Mouse (Mus musculus) CD8-positive naive resting alpha-beta T cell, adult 2 months (primary cell): ENCODE measurements around the gene Usp17ld.
"Not testable (repeated sequence)": the region's sequence is repeated elsewhere in the genome, so short reads cannot be mapped to it uniquely, and the experiment has no call there.

Experiments
- DNase-seq, 2 experiments: peaks; one replicate each; pipeline ENCODE4 v3.0.0; 2022; ENCODE audit warnings: low read depth in 2 of 2, low spot score in 2 of 2

Usp17ld gene

DNA sequence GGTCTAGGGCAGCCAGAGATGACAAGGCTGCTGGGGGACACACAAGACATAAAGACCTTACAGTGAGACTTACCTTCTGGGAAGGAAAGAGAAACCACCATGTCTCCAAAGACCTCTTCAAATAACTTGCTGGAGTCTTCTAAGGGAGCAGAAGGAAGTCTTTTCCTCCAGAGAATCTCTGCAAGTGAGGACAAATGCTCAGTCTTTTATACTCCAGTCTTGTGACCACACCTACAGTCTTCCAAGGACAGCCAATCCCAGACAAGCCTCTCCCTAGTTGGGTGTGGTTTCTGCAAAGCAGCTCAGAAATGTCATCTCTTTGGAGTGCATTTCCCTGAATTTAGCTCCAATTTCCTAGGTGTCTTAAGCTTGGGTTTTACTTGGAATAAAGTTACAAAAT lies at the start of gene Usp17ld:
TSS of gene Usp17ld (minus strand) at position 101 of the 400 bp plus-strand sequence.
- not testable (repeated sequence) for DNase-seq

DNA sequence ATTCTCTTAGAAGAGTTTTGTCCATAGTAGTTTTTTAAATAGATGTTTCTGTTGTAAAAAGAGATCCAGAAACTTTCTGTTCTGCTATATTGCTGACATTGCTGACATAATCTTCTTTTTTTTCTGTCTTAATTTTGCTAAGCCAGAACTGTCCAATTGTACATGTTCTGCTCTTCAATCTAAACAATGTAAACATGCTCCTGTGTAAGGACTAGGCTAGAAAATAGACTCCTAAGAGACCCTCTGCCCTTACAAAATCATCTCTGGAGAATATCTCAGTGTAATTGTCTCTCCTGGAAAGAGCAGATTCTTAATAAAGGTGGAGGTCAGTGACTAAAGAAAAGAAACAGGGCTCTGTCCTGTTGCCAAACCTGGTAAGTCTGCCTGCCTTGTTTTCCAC lies 35.6 kb downstream of the Usp17ld start, which contains the start of gene Olfr594:
TSS of gene Olfr594 (plus strand) at position 301 of the 400 bp plus-strand sequence.
- DNase-seq: no peak

DNA sequence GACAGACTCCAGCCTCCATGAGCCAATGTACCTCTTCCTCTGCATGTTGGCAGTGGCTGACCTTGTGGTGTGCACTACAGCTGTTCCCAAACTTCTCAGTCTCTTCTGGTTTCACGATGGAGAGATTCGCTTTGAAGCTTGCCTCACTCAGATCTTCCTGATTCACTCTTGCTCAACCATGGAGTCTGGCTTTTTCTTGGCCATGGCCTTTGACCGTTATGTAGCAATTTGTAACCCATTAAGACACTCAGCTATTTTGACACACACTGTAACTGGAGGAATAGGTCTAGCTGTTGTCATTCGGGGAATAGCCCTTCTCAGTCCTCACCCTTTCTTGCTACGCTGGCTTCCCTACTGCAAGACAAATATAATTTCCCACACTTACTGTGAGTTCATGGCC lies 40.3 kb downstream of the Usp17ld start:
- DNase-seq: not testable (repeated sequence)

DNA sequence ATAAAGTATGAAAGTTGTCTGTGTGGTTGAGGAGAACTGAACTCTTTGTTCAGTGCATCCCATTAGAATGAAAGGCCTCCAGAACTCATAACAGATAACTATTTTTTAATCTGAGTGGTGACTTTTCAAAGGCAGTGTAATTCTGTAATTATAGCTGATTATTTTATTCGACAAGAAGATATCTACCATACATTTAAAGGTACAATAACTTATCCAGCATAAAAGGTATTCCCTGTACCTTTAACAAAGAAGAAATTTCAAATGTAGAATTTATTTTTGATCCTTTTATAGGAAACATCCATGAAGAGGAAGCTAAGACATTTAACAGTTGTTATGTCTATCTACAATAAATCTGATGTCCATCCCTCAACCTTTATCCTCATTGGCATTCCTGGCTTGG lies 40.7 kb downstream of the Usp17ld start, which contains the start of gene Olfr593:
TSS of gene Olfr593 (plus strand) at position 301 of the 400 bp plus-strand sequence.
- no peak for DNase-seq
